In genomic region chr17:27545991-27546390, GRCm38 (mm10) we compare ENCODE assay signal across 33 mouse cellular contexts. TPM values are rescaled to one million over a fixed set of nuclear protein-coding genes. Genes with fewer than 3 reads are reported as not detected.
DNase-seq lines count a peak whose midpoint lies in the region; ATAC-seq and TF ChIP-seq lines count a peak whose summit lies in the region.
"Had no signal": no experiment of that assay in that cellular context is flagged by ENCODE, and none has a peak within 500 bp of the region (broad histone marks: within the 10 kb centered on the region; RNA-seq: fewer than 3 reads in every experiment).

No protein-coding gene starts in this region.

- H3K27ac ChIP-seq in neural tube, embryonic 15.5 days (replicated peaks): no peak overlapping the region
- peak overlapping the region; percentile 53; the same call in 1 of the 2 replicates for H3K27ac ChIP-seq in limb, embryonic 10.5 days
- H3K27ac ChIP-seq: forebrain, embryonic 10.5 days; forebrain, embryonic 15.5 days; intestine, embryonic 15.5 days; kidney, postnatal 0 days; limb, embryonic 15.5 days; liver, embryonic 13.5 days; midbrain, embryonic 10.5 days; midbrain, embryonic 15.5 days; neural tube, embryonic 12.5 days; stomach, embryonic 15.5 days had no signal

- no peaks in the 10 kb centered on the region for H3K27me3 ChIP-seq in neural tube, embryonic 15.5 days (replicated peaks)
- H3K27me3 ChIP-seq in E14TG2a.4 (ENCODE audit: insufficient read depth, low read length): no peaks in the 10 kb centered on the region; the same call in 1 of the 2 replicates
- peaks cover 9% of the 10 kb centered on the region; the same call in 1 of the 2 replicates for H3K27me3 ChIP-seq in limb, embryonic 10.5 days (ENCODE audit: low read depth, poor library complexity, severe bottlenecking)
- H3K27me3 ChIP-seq: forebrain, embryonic 15.5 days; intestine, embryonic 15.5 days; limb, embryonic 15.5 days; midbrain, embryonic 15.5 days; neural tube, embryonic 12.5 days; stomach, embryonic 15.5 days had no signal

- H3K36me3 ChIP-seq in neural tube, embryonic 15.5 days: no peaks in the 10 kb centered on the region
- no peaks in the 10 kb centered on the region for H3K36me3 ChIP-seq in E14TG2a.4 (ENCODE audit: insufficient read depth, low read length)
- no peaks in the 10 kb centered on the region for H3K36me3 ChIP-seq in limb, embryonic 10.5 days
- H3K36me3 ChIP-seq: forebrain, embryonic 10.5 days; forebrain, embryonic 15.5 days; G1E; heart, embryonic 12.5 days; intestine, embryonic 15.5 days; limb, embryonic 15.5 days; liver, embryonic 13.5 days; midbrain, embryonic 10.5 days; midbrain, embryonic 15.5 days; neural tube, embryonic 12.5 days; stomach, embryonic 15.5 days had no signal

- H3K4me1 ChIP-seq in neural tube, embryonic 15.5 days: peaks cover 4% of the 10 kb centered on the region
- peaks cover 60% of the 10 kb centered on the region for H3K4me1 ChIP-seq in E14TG2a.4 (replicated peaks; ENCODE audit: low read depth, low read length)
- peaks cover 56% of the 10 kb centered on the region for H3K4me1 ChIP-seq in limb, embryonic 10.5 days
- H3K4me1 ChIP-seq: midbrain, embryonic 15.5 days; stomach, embryonic 15.5 days had no signal

- WGBS in neural tube, embryonic 15.5 days: 53% methylated on average over 12 of the region's 12 CpGs
- 45% methylated on average over 12 of the region's 12 CpGs for WGBS in limb, embryonic 10.5 days

- no peak overlapping the region for H3K9ac ChIP-seq in neural tube, embryonic 15.5 days (replicated peaks)
- H3K9ac ChIP-seq: forebrain, embryonic 15.5 days; heart, embryonic 12.5 days; intestine, embryonic 15.5 days; limb, embryonic 15.5 days; liver, embryonic 13.5 days; midbrain, embryonic 15.5 days; neural tube, embryonic 12.5 days; stomach, embryonic 15.5 days had no signal

- no peak for ATAC-seq in neural tube, embryonic 15.5 days (ENCODE audit: low FRiP score)
- ATAC-seq: forebrain, embryonic 15.5 days; hindbrain, embryonic 16.5 days; intestine, embryonic 15.5 days; midbrain, embryonic 15.5 days had no signal

- no peak overlapping the region for H3K4me3 ChIP-seq in neural tube, embryonic 15.5 days (replicated peaks)
- peak overlapping the region; percentile 35; the same call in 1 of the 2 replicates for H3K4me3 ChIP-seq in E14TG2a.4 (replicated peaks; ENCODE audit: low read length)
- H3K4me3 ChIP-seq in limb, embryonic 10.5 days: no peak overlapping the region
- H3K4me3 ChIP-seq: forebrain, embryonic 10.5 days; forebrain, embryonic 15.5 days; heart, embryonic 12.5 days; intestine, embryonic 15.5 days; limb, embryonic 15.5 days; liver, embryonic 13.5 days; midbrain, embryonic 10.5 days; midbrain, embryonic 15.5 days; neural tube, embryonic 12.5 days; stomach, embryonic 15.5 days had no signal

- H3K4me2 ChIP-seq in neural tube, embryonic 15.5 days: no peak overlapping the region
- H3K4me2 ChIP-seq: forebrain, embryonic 15.5 days; heart, embryonic 12.5 days; intestine, embryonic 15.5 days; limb, embryonic 15.5 days; liver, embryonic 13.5 days; midbrain, embryonic 15.5 days; neural tube, embryonic 12.5 days; stomach, embryonic 15.5 days had no signal

- TF ChIP-seq CTCF in E14TG2a.4 (conservative IDR thresholded peaks at IDR 0.05; ENCODE audit: low read length): no peak

- DNase-seq in embryo, embryonic 11 days: peak; percentile 39
- no peak for DNase-seq in embryo, embryonic 9.5 days (ENCODE audit: extremely low spot score)
- peak; percentile 22 for DNase-seq in neural tube, embryonic 10.5 days (ENCODE audit: extremely low spot score, low spot score)
- DNase-seq in limb, embryonic 10.5 days (ENCODE audit: low spot score): peak; percentile 51
- no peak for DNase-seq in kidney, adult 9 months
- DNase-seq: adrenal gland, postnatal 25 days; cerebellum, adult 11-12 months; cerebellum, adult 9-11 months; gastrocnemius, postnatal 36 days; heart, adult 18-20 months; heart, postnatal 4 days; kidney, adult 2 months; liver, embryonic 13.5 days; lung, adult 18-20 months; lung, postnatal 10 days; right cerebral cortex, postnatal 25 days; thymus, adult 18-20 months had no signal

- H3K9me3 ChIP-seq in neural tube, embryonic 15.5 days (replicated peaks): no peaks in the 10 kb centered on the region
- no peaks in the 10 kb centered on the region for H3K9me3 ChIP-seq in E14TG2a.4 (ENCODE audit: low read length)
- no peaks in the 10 kb centered on the region for H3K9me3 ChIP-seq in limb, embryonic 10.5 days (replicated peaks)
- H3K9me3 ChIP-seq: forebrain, embryonic 10.5 days; forebrain, embryonic 15.5 days; G1E; heart, embryonic 12.5 days; intestine, embryonic 15.5 days; limb, embryonic 15.5 days; liver, embryonic 13.5 days; midbrain, embryonic 10.5 days; midbrain, embryonic 15.5 days; neural tube, embryonic 12.5 days; stomach, embryonic 15.5 days had no signal

RNA-seq across cellular contexts. Expression of gene Hmga1, which starts 10.3 kb away (rescaled TPM):
- polyA plus RNA-seq in neural tube, embryonic 15.5 days (2015; fragmentation: Nextera tagmentation; extraction: Ambion mirVana): 129 and 207 TPM in 2 replicates
- 904 and 1,218 TPM in 2 replicates for polyA plus RNA-seq in limb, embryonic 10.5 days (2016; fragmentation: Nextera tagmentation; extraction: Ambion mirVana)

RNA-seq across cellular contexts. Expression of gene AI413582, which starts 19.6 kb away (rescaled TPM):
- 70.8 and 74.9 TPM in 2 replicates for polyA plus RNA-seq in neural tube, embryonic 15.5 days (2015; fragmentation: Nextera tagmentation; extraction: Ambion mirVana)
- polyA plus RNA-seq in limb, embryonic 10.5 days (2016; fragmentation: Nextera tagmentation; extraction: Ambion mirVana): 9.4 TPM in 2 replicates

RNA-seq across cellular contexts. Expression of gene Grm4, which starts 24.8 kb away (rescaled TPM):
- 9.7 and 10.1 TPM in 2 replicates for polyA plus RNA-seq in neural tube, embryonic 15.5 days (2015; fragmentation: Nextera tagmentation; extraction: Ambion mirVana)
- polyA plus RNA-seq in limb, embryonic 10.5 days (2016; fragmentation: Nextera tagmentation; extraction: Ambion mirVana): 0.06 and 0.35 TPM in 2 replicates
- polyA plus RNA-seq: C2C12; G1E; liver, embryonic 13.5 days; macrophage had no signal

Comparison
In these comparisons a context has a peak if more than half of its experiments do, and no peak if none do; other contexts are left out.
1. DNase-seq: peak in embryo, embryonic 11 days (single experiment), neural tube, embryonic 10.5 days (single experiment) and limb, embryonic 10.5 days (single experiment); none in embryo, embryonic 9.5 days (single experiment) and kidney, adult 9 months (single experiment).